Mouse (Mus musculus) midbrain, postnatal 0 days (tissue): ENCODE results near the gene Cdk5r1. TPM values are rescaled to one million over a fixed set of nuclear protein-coding genes. Genes with fewer than 3 reads are reported as not detected.
A peak's percentile ranks its signal among the peaks of the same experiment; 100 is the strongest.

ENCODE experiments used
- ATAC-seq: fragments of 200-750 bp; cut with Nextera tagmentation; 2 replicates; pipeline ENCODE4 v1.8.0; 2017; ENCODE audit warnings: moderate number of reproducible peaks, mild to moderate bottlenecking, moderate TSS enrichment, moderate library complexity; ENCODE audit not compliant: low FRiP score
- DNase-seq: peaks from one replicate; pipeline ENCODE4 v3.0.0-alpha.2; 2015; ENCODE audit warnings: low spot score
- H3K27ac ChIP-seq: fragments of 300-500 bp; sonication (generic); 2 replicates; pipeline ENCODE4 v1.5.1; 2014; ENCODE audit warnings: low read depth, mild to moderate bottlenecking, low read length, mixed read lengths
- H3K27me3 ChIP-seq: fragments of 300-500 bp; sonication (generic); 2 replicates; pipeline ENCODE4 v1.6.1; 2014; ENCODE audit warnings: low read length, control low read depth, mixed read lengths; ENCODE audit not compliant: insufficient read depth
- H3K36me3 ChIP-seq: fragments of 300-500 bp; sonication (generic); 2 replicates; pipeline ENCODE4 v1.6.1; 2014; ENCODE audit warnings: low read length, control low read depth, mixed read lengths; ENCODE audit not compliant: insufficient read depth
- H3K4me1 ChIP-seq: fragments of 300-500 bp; sonication (generic); 2 replicates; pipeline ENCODE4 v1.6.1; 2014; ENCODE audit warnings: mild to moderate bottlenecking, control low read depth, antibody characterized with exemption, low read length, mixed read lengths; ENCODE audit not compliant: insufficient read depth
- H3K4me2 ChIP-seq: fragments of 300-500 bp; sonication (generic); 2 replicates; pipeline ENCODE4 v1.6.1; 2014; ENCODE audit warnings: low read depth, mild to moderate bottlenecking, low read length, mixed read lengths; ENCODE audit not compliant: poor library complexity, severe bottlenecking
- H3K4me3 ChIP-seq: fragments of 300-500 bp; sonication (generic); 2 replicates; pipeline ENCODE4 v1.5.1; 2014; ENCODE audit warnings: low read depth, mild to moderate bottlenecking, low read length, moderate library complexity
- H3K9ac ChIP-seq: fragments of 300-500 bp; sonication (generic); replicated peaks from 2 replicates; pipeline ENCODE4 v1.6.1; 2014; ENCODE audit warnings: mild to moderate bottlenecking, low read length, moderate library complexity, mixed read lengths; ENCODE audit not compliant: poor library complexity, severe bottlenecking
- H3K9me3 ChIP-seq: fragments of 300-500 bp; sonication (generic); 2 replicates; pipeline ENCODE4 v1.6.1; 2016; ENCODE audit warnings: low read length, control low read depth
- CTCF ChIP-seq: IDR thresholded peaks from 2 replicates; pipeline ENCODE4 v1.5.1; 2016; ENCODE audit warnings: antibody characterized with exemption, mild to moderate bottlenecking
- WGBS: fragments of 180-500 bp; shearing (Covaris S2); extraction: QIAGEN DNeasy Blood & Tissue Kit; methylation state at CpG from one replicate; pipeline ENCODE4 v1.1.7; 2014; 5-methylcytosine and 5-hydroxymethylcytosine counted together
- polyA plus RNA-seq: library from polyadenylated mRNA; unstranded; fragments of >200 nt; fragmentation: Nextera tagmentation; extraction: Ambion mirVana; gene quantifications from 2 replicates; pipeline ENCODE4 v1.2.1, GENCODE M21; 2015
- total RNA-seq: library from RNA; depleted of rRNA; stranded (reverse); fragments of >200 nt; gene quantifications from 2 replicates; pipeline ENCODE4 v1.2.3, GENCODE M21; 2014; rRNA removed

Cdk5r1 gene
- total and polyA plus RNA-seq, 2 experiments from 2014 or later = 85.2 to 420 TPM

- Histone ChIP-seq H3K4me3 (no peak overlapping the region), H3K36me3 (no peaks in the 10 kb centered on the region), H3K27me3 (no peaks in the 10 kb centered on the region), H3K4me1 (no peaks in the 10 kb centered on the region), H3K4me2 (no peak overlapping the region), H3K9me3 (no peaks in the 10 kb centered on the region), H3K27ac (no peak overlapping the region), H3K9ac (no peak overlapping the region)
- DNase-seq (no peak), ATAC-seq (no peak)
- peak; percentile 39 for TF ChIP-seq CTCF
These were observed 50.9 kb downstream of the Cdk5r1 start for GRCm38 (mm10) chr11:80527697-80528096.

DNA sequence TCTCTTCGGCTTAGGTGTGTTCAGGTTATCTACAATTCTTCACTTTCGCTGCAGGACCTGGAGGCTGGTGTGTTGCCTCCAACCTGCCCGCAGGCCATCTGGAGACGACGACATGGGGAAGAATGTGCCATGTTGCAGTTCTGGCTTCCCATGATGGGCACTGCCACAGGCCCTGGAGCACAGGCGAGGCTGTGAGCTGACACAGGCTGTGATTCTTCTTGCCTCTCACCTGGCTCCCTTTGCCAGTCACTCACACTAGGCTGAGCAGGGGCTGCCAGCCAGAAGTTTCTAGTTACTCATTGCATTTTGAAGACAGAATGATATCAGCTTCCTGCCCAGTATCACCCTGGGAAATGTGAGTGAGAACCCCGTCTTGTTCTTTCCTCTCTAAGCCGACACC lies 52.3 kb downstream of the Cdk5r1 start:
- no peak for TF ChIP-seq CTCF
- DNase-seq = no peak
- WGBS = 86% methylated on average over 8 of the region's 8 CpGs
- Histone ChIP-seq H3K4me1 (no peaks in the 10 kb centered on the region), H3K4me3 (no peak overlapping the region), H3K36me3 (no peaks in the 10 kb centered on the region), H3K9ac (no peak overlapping the region), H3K9me3 (no peaks in the 10 kb centered on the region), H3K27ac (no peak overlapping the region), H3K4me2 (no peak overlapping the region), H3K27me3 (no peaks in the 10 kb centered on the region)
- ATAC-seq = no peak

Other genes with a start within 250 kb of the Cdk5r1 start
- 1.9 and 5.7 TPM in 2 replicates for gene Rhbdl3, start 176.1 kb upstream of the Cdk5r1 start, total RNA-seq
- gene Rhbdl3, start 176.1 kb upstream of the Cdk5r1 start, polyA plus RNA-seq = 1.4 and 1.7 TPM in 2 replicates
- 25.2 and 32.4 TPM in 2 replicates for gene 5730455P16Rik, start 99.0 kb upstream of the Cdk5r1 start, total RNA-seq
- 37.4 and 50.6 TPM in 2 replicates for gene 5730455P16Rik, start 99.0 kb upstream of the Cdk5r1 start, polyA plus RNA-seq
- gene Zfp207, start 93.7 kb upstream of the Cdk5r1 start, total RNA-seq = 243 and 245 TPM in 2 replicates
- gene Zfp207, start 93.7 kb upstream of the Cdk5r1 start, polyA plus RNA-seq = 131 and 147 TPM in 2 replicates
- 24.6 and 44.5 TPM in 2 replicates for gene Psmd11, start 48.4 kb upstream of the Cdk5r1 start, total RNA-seq
- gene Psmd11, start 48.4 kb upstream of the Cdk5r1 start, polyA plus RNA-seq = 259 and 278 TPM in 2 replicates